Mouse (Mus musculus) frontal cortex, adult (tissue): Measurements from ENCODE around the gene Adarb1.

Source experiments
- ATAC-seq: cut with Nextera tagmentation; 2 replicates; pipeline ENCODE4 v1.9.2; 2017; ENCODE audit warnings: mild to moderate bottlenecking, moderate library complexity, mixed read lengths; ENCODE audit not compliant: low TSS enrichment

The Adarb1 gene

DNA sequence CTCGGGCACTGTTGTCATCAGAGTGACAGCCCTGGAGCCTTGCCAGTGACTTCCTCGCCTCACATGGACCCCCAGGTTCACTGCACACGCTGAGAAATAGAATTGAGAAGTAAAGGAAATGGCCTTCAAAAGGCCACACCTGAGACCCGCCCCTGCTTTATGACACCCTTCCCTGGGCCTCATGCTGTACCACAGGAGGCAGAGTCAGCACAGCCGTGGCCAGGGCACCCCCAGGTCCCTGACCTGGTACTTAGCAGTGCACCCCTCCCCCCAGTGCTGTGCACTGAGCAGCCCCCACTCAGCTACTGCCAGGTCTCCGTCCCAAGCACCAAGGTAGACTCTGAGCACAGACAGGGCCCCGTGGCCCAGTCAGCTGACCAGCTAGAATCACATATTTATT, 148.9 kb downstream of the Adarb1 start:
- ATAC-seq: no peak

DNA sequence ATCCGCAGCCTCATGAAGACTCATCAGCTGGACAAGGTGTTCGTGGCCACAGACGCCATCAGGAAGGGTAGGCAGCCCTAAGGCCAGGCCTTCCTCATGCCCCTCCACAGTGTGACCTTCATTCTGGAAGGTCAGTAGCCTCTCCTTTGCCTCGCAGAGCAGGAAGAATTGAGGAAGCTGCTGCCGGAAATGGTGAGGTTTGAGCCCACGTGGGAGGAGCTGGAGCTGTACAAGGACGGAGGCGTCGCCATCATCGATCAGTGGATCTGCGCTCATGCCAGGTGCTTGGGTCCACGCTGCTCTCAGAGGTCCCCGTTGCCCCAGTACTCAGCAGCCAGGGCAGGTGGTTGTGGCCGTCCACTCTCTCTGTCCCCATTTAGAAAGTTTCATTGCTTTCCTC, 151.0 kb downstream of the Adarb1 start:
- no peak for ATAC-seq

- ATAC-seq: no peak
Observed at GRCm38 (mm10) chr10:77266281-77266680, 151.8 kb downstream of the Adarb1 start.

GRCm38 (mm10) chr10:77260166-77260875, 157.7 kb downstream of the Adarb1 start:
- ATAC-seq: no peak

DNA sequence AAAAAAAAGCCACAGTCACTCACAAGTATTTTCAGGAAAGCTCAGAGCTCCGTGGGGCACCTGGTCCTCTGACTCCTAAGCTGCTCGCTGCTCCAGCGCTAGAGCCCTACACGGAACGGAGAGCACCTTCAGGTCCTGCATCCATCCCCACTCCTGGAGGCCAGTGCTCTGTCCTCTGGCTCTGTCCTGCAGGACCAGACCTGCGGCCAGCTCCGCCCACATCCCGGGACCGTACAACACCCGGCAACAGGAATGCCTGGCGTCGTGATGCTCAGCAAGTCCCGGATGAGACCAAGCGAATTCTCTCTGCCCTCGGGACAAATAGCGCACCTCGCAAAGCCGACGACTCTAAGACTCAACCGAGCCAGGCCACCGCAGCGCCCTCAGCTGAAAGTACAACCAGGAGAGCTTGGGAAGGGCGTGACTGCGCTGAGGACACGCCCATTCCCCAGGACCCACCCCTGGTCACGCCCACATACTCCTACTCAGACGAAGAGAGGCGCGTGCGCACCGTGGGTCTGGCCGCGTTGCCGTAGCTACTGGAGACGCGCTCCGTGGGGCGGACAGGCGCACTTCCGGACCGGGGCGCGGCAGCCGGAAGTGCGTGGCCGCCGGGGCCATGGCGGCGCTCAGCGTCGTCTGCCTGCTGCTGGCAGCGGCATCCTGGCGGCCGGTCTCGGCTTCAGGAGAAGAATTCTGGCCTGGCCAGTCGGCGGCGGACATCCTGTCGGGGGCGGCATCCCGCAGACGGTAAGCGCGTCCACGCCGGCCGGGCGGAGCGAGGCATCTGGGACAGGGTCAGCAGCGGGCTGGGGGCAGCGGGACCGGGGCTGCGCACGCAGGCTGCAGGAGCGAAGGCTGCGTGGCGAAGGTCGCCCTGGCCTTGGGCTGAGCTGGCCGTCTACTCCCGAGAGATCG, 159.1 kb downstream of the Adarb1 start, which contains the start of gene Pofut2:
Gene Pofut2, plus strand, starts transcription at position 515 of the 918 bp plus-strand sequence.
- peak; percentile 96 for ATAC-seq

- ATAC-seq: no peak; the same call in 1 of the 2 replicates
Observed at GRCm38 (mm10) chr10:77258041-77258590, 160.0 kb downstream of the Adarb1 start.

DNA sequence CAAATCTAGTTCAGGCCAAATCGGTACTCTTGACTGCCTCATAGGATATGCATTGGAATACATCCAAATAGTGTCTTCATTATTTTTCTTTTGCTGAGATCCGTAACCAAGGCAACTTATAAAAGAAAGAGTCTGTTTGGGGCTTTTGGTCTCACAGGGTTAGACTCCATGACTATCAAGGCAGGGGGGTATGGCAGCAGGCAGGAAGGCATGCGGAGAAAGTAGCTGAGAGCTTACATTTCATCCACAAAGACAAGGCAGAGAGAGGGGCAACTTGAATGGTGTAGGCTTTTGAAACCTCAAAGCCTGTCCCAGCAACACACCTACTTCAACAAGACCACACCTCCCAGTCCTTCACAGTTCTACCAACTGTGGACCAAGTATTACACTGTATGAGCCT, 162.4 kb downstream of the Adarb1 start:
- no peak for ATAC-seq

- ATAC-seq: no peak
Observed at GRCm38 (mm10) chr10:77255231-77255630, 162.8 kb downstream of the Adarb1 start.

DNA sequence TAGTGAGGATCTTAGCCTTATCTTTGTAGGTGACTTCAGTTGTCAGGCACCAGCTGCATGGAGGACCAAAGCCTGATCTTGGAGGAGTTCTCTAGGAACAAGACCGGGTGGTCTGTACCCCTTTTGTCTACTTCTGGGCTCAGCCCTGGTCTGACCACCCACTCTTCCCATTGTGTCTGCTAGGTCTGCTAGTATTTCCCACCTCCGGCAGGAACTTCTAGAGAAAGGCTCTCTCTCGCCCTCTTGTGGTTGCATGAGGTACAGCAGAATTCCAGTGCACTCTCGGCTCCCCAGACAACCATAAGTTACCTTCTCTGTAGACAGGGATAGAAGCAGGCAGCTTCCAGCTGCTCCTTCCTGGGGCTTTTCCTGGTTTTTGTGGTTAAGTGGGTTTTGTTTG, 165.3 kb downstream of the Adarb1 start:
- ATAC-seq: peak; percentile 76

DNA sequence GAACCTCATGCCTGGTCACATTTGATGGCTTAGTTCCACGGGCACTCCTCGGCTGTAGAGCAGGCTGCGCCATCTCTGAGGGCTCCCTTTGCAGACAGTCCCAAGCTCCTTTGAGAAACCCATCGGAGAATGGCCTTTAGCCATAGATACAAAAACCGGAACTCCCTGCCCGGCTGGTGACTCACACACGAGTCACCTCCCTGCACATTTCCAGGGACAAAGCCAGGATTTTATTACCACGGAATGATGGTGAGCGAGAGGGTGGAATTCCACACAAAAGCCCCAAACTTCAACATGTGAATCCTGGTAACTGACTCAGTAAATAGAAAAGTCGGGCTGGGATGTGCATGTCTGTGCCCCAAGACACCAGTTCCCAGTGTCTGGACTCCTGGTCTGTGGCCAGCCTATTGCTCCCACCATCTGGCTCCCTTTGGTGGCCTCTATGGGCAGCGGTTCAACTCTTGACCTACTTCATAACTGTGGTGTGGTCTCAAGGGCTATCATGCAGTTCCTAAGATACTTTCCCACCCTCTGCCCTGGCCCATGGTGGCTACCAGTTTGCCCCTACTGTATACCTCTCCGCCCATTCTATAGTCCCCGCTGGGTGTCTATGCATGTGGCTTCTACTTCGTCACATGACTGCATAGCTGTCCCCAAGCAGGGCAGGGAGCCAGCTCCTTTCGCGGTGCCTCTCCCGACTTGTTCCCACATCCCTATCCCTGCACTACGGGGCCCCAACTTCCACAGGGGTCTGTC, 166.1 kb downstream of the Adarb1 start:
- no peak for ATAC-seq

GRCm38 (mm10) chr10:77251223-77251783, 166.8 kb downstream of the Adarb1 start:
- no peak for ATAC-seq

DNA sequence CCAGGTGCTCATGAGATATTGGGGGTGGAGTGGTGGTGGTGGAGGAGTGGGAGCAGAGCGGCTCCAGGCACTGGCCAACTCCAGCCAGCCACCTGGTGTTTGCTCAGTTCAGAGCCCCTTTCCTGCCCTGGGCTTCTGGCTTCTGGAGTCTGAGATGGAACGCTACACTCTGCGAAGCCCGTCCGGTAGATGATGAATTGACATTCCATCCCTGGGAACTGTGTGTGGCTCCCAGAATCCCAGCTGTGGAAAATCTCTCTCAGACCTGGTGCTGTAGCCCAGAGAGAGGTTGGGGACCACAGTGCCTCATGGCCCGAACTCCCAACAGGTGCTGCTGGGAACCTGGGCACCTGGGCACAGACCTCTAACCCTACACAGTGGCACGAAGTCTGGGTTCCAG, 170.4 kb downstream of the Adarb1 start:
- ATAC-seq: no peak

GRCm38 (mm10) chr10:77247048-77247447, 171.0 kb downstream of the Adarb1 start:
- ATAC-seq: no peak

DNA sequence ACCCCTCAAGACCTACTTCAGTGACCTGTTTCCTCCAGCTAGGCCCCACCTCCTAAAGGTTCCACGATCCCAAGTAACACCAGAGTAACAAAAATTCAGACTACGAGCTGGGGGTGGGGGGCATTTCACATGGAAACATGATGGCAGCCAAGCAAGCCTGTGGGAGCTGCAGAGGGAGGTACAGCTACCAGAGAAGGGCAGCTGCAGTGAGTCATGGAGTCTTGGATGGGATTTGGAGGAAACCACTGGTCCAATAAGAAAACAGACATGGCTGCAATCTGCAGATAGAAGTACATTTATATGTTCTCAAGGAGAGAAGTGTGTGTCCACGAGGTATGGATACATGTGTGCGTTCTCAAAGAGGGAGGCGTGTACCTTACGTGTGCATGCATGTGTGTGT, 173.3 kb downstream of the Adarb1 start:
- no peak for ATAC-seq

GRCm38 (mm10) chr10:77243572-77244161, 174.4 kb downstream of the Adarb1 start:
- ATAC-seq: peak; percentile 56; the same call in 1 of the 2 replicates

- ATAC-seq: no peak
Observed at GRCm38 (mm10) chr10:77242871-77243270, 175.2 kb downstream of the Adarb1 start.

GRCm38 (mm10) chr10:77242396-77242795, 175.7 kb downstream of the Adarb1 start:
- ATAC-seq: no peak

GRCm38 (mm10) chr10:77240764-77241163, 177.3 kb downstream of the Adarb1 start:
- no peak for ATAC-seq
